1 mouse cellular context compared by ENCODE assay signal in the genomic region with DNA sequence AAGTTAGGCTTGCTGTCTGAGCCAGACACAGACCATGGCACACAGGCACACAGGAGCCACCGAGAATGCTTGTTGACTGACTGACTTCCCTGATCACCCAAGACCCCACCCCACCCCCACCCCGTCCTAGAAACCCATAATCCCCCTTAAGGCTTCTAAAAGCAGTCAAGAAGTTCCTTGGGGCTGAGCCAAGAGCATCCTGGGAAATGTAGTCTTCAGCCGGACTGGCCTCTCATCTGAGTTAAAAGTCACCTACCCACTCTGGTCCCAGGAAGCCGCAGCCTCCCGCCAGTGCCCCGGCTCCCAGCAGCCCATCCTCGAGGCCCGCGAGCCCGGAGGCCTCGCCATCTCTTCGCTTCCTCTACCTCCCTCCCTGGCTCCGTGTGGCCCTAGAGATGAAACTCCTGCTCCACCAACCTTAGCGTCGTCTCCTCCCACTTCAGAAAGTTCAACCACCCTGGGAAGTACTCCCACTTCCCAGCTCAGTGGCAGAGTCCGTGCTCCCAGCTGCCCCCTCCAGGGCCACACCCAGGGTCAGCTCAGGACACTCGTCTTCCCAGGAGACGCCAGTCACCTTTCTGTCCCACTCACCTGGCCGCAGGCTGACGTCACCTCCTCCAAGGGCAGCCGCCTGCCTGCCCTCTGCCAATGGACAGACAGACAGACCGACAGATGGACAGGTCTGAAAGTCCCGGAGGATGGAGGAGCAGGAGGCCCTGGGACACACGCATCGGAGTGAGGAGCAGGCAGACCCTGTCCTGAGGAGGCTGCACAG.
TF ChIP-seq lines count a peak whose summit lies in the region.

No protein-coding gene starts in this region.

TF ChIP-seq in MEL, 35 proteins besides CTCF, POLR2A, EP300 and RAD21:
- no peak for TF ChIP-seq ELF1 (IDR thresholded peaks at IDR 0.05; ENCODE audit: low read depth, low read length)
- peak; percentile 75 for TF ChIP-seq HCFC1 (IDR thresholded peaks at IDR 0.05; ENCODE audit: low read depth, low read length)
- TF ChIP-seq MEF2A (IDR thresholded peaks at IDR 0.05; ENCODE audit: extremely low read depth, insufficient replicate concordance, low read depth, low read length, poor library complexity, severe bottlenecking) = no peak
- TF ChIP-seq JUND (IDR thresholded peaks at IDR 0.05; ENCODE audit: low read depth, low read length) = no peak
- no peak for TF ChIP-seq SIN3A (IDR thresholded peaks at IDR 0.05; ENCODE audit: low read length)
- no peak for TF ChIP-seq MYB (IDR thresholded peaks at IDR 0.05; ENCODE audit: low read depth, low read length)
- no peak for TF ChIP-seq MAFK (IDR thresholded peaks at IDR 0.05; ENCODE audit: borderline replicate concordance, low read depth, low read length)
